Mouse (Mus musculus) hindbrain, postnatal 0 days (tissue): ENCODE data around the gene Trappc13. TPM values are rescaled to one million over a fixed set of nuclear protein-coding genes. Genes with fewer than 3 reads are reported as not detected.

Experiments used
- ATAC-seq: fragments of 200-750 bp; cut with Nextera tagmentation; 2 replicates; pipeline ENCODE4 v1.8.0; 2017; ENCODE audit warnings: mild to moderate bottlenecking, moderate TSS enrichment, moderate library complexity
- DNase-seq: peaks from one replicate; pipeline ENCODE4 v3.0.0-alpha.2; 2015; ENCODE audit warnings: low spot score
- H3K27ac ChIP-seq: fragments of 300-500 bp; sonication (generic); 2 replicates; pipeline ENCODE4 v1.5.1; 2014; ENCODE audit warnings: mild to moderate bottlenecking
- H3K27me3 ChIP-seq: fragments of 300-500 bp; sonication (generic); 2 replicates; pipeline ENCODE4 v1.6.1; 2014; ENCODE audit warnings: low read length, mixed read lengths; ENCODE audit not compliant: insufficient read depth
- H3K36me3 ChIP-seq: fragments of 300-500 bp; sonication (generic); 2 replicates; pipeline ENCODE4 v1.6.1; 2014; ENCODE audit warnings: low read length, mixed read lengths; ENCODE audit not compliant: insufficient read depth
- H3K4me1 ChIP-seq: fragments of 300-500 bp; sonication (generic); 2 replicates; pipeline ENCODE4 v1.6.1; 2014; ENCODE audit warnings: antibody characterized with exemption, low read length, mixed read lengths; ENCODE audit not compliant: insufficient read depth
- H3K4me2 ChIP-seq: fragments of 300-500 bp; sonication (generic); 2 replicates; pipeline ENCODE4 v1.6.1; 2014; ENCODE audit warnings: low read depth, mild to moderate bottlenecking, low read length, moderate library complexity, mixed read lengths
- H3K4me3 ChIP-seq: fragments of 300-500 bp; sonication (generic); 2 replicates; pipeline ENCODE4 v1.5.1; 2014; ENCODE audit warnings: low read length
- H3K9ac ChIP-seq: fragments of 300-500 bp; sonication (generic); replicated peaks from 2 replicates; pipeline ENCODE4 v1.6.1; 2014; ENCODE audit warnings: mild to moderate bottlenecking, low read length, moderate library complexity, mixed read lengths
- H3K9me3 ChIP-seq: fragments of 300-500 bp; sonication (generic); 2 replicates; pipeline ENCODE4 v1.6.1; 2016; ENCODE audit warnings: low read length, mixed read lengths
- CTCF ChIP-seq: IDR thresholded peaks from 2 replicates; pipeline ENCODE4 v1.5.1; 2016; ENCODE audit warnings: antibody characterized with exemption, control low read depth, low read depth
- WGBS: fragments of 180-500 bp; shearing (Covaris S2); extraction: QIAGEN DNeasy Blood & Tissue Kit; methylation state at CpG from one replicate; pipeline ENCODE4 v1.1.7; 2014; 5-methylcytosine and 5-hydroxymethylcytosine counted together
- polyA plus RNA-seq: library from polyadenylated mRNA; unstranded; fragments of >200 nt; fragmentation: Nextera tagmentation; extraction: Ambion mirVana; gene quantifications from 2 replicates; pipeline ENCODE4 v1.2.1, GENCODE M21; 2015
- total RNA-seq: library from RNA; depleted of rRNA; stranded (reverse); fragments of >200 nt; gene quantifications from 2 replicates; pipeline ENCODE4 v1.2.3, GENCODE M21; 2014

Gene Trappc13
- total and polyA plus RNA-seq, 2 experiments from 2014 or later: 26.0 to 41.9 TPM

GRCm38 (mm10) chr13:104122078-104122840 is 56.0 kb downstream of the Trappc13 start:
- ATAC-seq: no peak
- Histone ChIP-seq H3K4me2 (no peak overlapping the region), H3K4me1 (no peaks in the 10 kb centered on the region), H3K4me3 (no peak overlapping the region), H3K27me3 (no peaks in the 10 kb centered on the region), H3K27ac (no peak overlapping the region), H3K9me3 (no peaks in the 10 kb centered on the region), H3K36me3 (peaks cover 7% of the 10 kb centered on the region; the same call in 1 of the 2 replicates), H3K9ac (no peak overlapping the region)
- no peak for DNase-seq
- WGBS: 63% methylated on average over 17 of the region's 17 CpGs
- no peak for TF ChIP-seq CTCF

- 93% methylated on average over 2 of the region's 2 CpGs for WGBS
- TF ChIP-seq CTCF: no peak
Measured at GRCm38 (mm10) chr13:104114827-104115226, 63.4 kb downstream of the Trappc13 start.

GRCm38 (mm10) chr13:104113782-104114181 is 64.5 kb downstream of the Trappc13 start:
- peak; percentile 36 for TF ChIP-seq CTCF
- Histone ChIP-seq H3K4me3 (no peak overlapping the region), H3K27me3 (no peaks in the 10 kb centered on the region), H3K4me1 (0 out of 2 replicates have a peak, but pooled peaks cover 6% of the 10 kb centered on the region), H3K4me2 (no peak overlapping the region), H3K9ac (no peak overlapping the region), H3K9me3 (no peaks in the 10 kb centered on the region), H3K36me3 (peaks cover 6% of the 10 kb centered on the region; the same call in 1 of the 2 replicates), H3K27ac (no peak overlapping the region)
- DNase-seq (no peak), ATAC-seq (no peak)
- 90% methylated on average over 4 of the region's 4 CpGs for whole genome bisulfite sequencing

More at GRCm38 (mm10) chr13:104114827-104115226, 63.4 kb downstream of the Trappc13 start:
- no peaks in the 10 kb centered on the region for H3K27me3 ChIP-seq
- no peaks in the 10 kb centered on the region for H3K9me3 ChIP-seq
- H3K9ac ChIP-seq: no peak overlapping the region
- H3K4me3 ChIP-seq: no peak overlapping the region
- ATAC-seq: no peak
- no peak overlapping the region for H3K27ac ChIP-seq
- no peak overlapping the region for H3K4me2 ChIP-seq
- DNase-seq: no peak
- peaks cover 6% of the 10 kb centered on the region; the same call in 1 of the 2 replicates for H3K36me3 ChIP-seq
- H3K4me1 ChIP-seq: 0 out of 2 replicates have a peak, but pooled peaks cover 6% of the 10 kb centered on the region

GRCm38 (mm10) chr13:104112266-104112900 is 65.9 kb downstream of the Trappc13 start:
- no peak overlapping the region for H3K27ac ChIP-seq
- 36% methylated on average over 12 of the region's 12 CpGs for WGBS
- 0 out of 2 replicates have a peak overlapping the region, but pooled peaks have one; percentile 30 for H3K9ac ChIP-seq
- peaks cover 3% of the 10 kb centered on the region; the same call in 1 of the 2 replicates for H3K36me3 ChIP-seq
- TF ChIP-seq CTCF: no peak
- peak overlapping the region; percentile 40 for H3K4me2 ChIP-seq
- ATAC-seq: no peak
- no peaks in the 10 kb centered on the region for H3K27me3 ChIP-seq
- 0 out of 2 replicates have a peak overlapping the region, but pooled peaks have one; percentile 7 for H3K4me3 ChIP-seq
- no peak for DNase-seq
- H3K4me1 ChIP-seq: peaks cover 6% of the 10 kb centered on the region; the same call in 1 of the 2 replicates
- no peaks in the 10 kb centered on the region for H3K9me3 ChIP-seq

- ATAC-seq: no peak
- Histone ChIP-seq H3K4me1 (peaks cover 6% of the 10 kb centered on the region; the same call in 1 of the 2 replicates), H3K4me3 (peak overlapping the region; percentile 87), H3K9ac (peak overlapping the region; percentile 85), H3K4me2 (peak overlapping the region; percentile 88), H3K27me3 (no peaks in the 10 kb centered on the region), H3K27ac (peak overlapping the region; percentile 92), H3K9me3 (no peaks in the 10 kb centered on the region), H3K36me3 (no peaks in the 10 kb centered on the region; the same call in 1 of the 2 replicates)
- no peak for TF ChIP-seq CTCF
- DNase-seq: no peak
- WGBS: 15% methylated on average over 7 of the region's 7 CpGs
Measured at GRCm38 (mm10) chr13:104110526-104110925, 67.7 kb downstream of the Trappc13 start.

GRCm38 (mm10) chr13:104109816-104110521 is 68.3 kb downstream of the Trappc13 start:
- ATAC-seq: peak; percentile 82
- TF ChIP-seq CTCF: no peak

More at GRCm38 (mm10) chr13:104109816-104110521, 68.3 kb downstream of the Trappc13 start:
- H3K4me3 ChIP-seq: peak overlapping the region; percentile 87
- H3K9ac ChIP-seq: peak overlapping the region; percentile 85
- no peaks in the 10 kb centered on the region for H3K9me3 ChIP-seq
- peak overlapping the region; percentile 88 for H3K4me2 ChIP-seq
- peak overlapping the region; percentile 92 for H3K27ac ChIP-seq
- no peaks in the 10 kb centered on the region; the same call in 1 of the 2 replicates for H3K36me3 ChIP-seq
- DNase-seq: peak; percentile 74
- WGBS: under 1% methylated on average over 38 of the region's 38 CpGs
- no peaks in the 10 kb centered on the region for H3K27me3 ChIP-seq
- H3K4me1 ChIP-seq: peaks cover 6% of the 10 kb centered on the region; the same call in 1 of the 2 replicates
